9 mouse cellular contexts compared by ENCODE assay signal in genomic region chr5:113799691-113800090, GRCm38 (mm10). TPM values are rescaled to one million over a fixed set of nuclear protein-coding genes. Genes with fewer than 3 reads are reported as not detected.
DNase-seq lines count a peak whose midpoint lies in the region; ATAC-seq and TF ChIP-seq lines count a peak whose summit lies in the region.
"Had no signal": no experiment of that assay in that cellular context is flagged by ENCODE, and none has a peak within 500 bp of the region (broad histone marks: within the 10 kb centered on the region; RNA-seq: fewer than 3 reads in every experiment).

No protein-coding gene starts in this region.

- H3K4me2 ChIP-seq in heart, postnatal 0 days (ENCODE audit: low read depth, low read length) = peak overlapping the region; percentile 44
- peak overlapping the region; percentile 22; the same call in 1 of the 2 replicates for H3K4me2 ChIP-seq in liver, embryonic 14.5 days (ENCODE audit: low read depth)

- H3K36me3 ChIP-seq in heart, postnatal 0 days (replicated peaks; ENCODE audit: control insufficient read depth, insufficient read depth, low read length) = no peaks in the 10 kb centered on the region
- H3K36me3 ChIP-seq in liver, embryonic 14.5 days (replicated peaks; ENCODE audit: control insufficient read depth, insufficient read depth, low read depth) = no peaks in the 10 kb centered on the region
- H3K36me3 ChIP-seq: G1E had no signal

- ATAC-seq in heart, postnatal 0 days (ENCODE audit: insufficient read depth, low read depth) = no peak
- no peak for ATAC-seq in liver, embryonic 14.5 days (ENCODE audit: insufficient read depth)

- no peaks in the 10 kb centered on the region for H3K9me3 ChIP-seq in heart, postnatal 0 days (replicated peaks; ENCODE audit: control insufficient read depth, low read length)
- H3K9me3 ChIP-seq in liver, embryonic 14.5 days (ENCODE audit: control insufficient read depth, low read length) = no peaks in the 10 kb centered on the region
- H3K9me3 ChIP-seq: G1E had no signal

- H3K4me1 ChIP-seq in heart, postnatal 0 days (ENCODE audit: control insufficient read depth, insufficient read depth) = no peaks in the 10 kb centered on the region
- peaks cover 9% of the 10 kb centered on the region; the same call in 1 of the 2 replicates for H3K4me1 ChIP-seq in embryonic fibroblast, embryonic 13.5 days (ENCODE audit: control insufficient read depth, insufficient read depth, low read length)
- peaks cover 0 to 6% of the 10 kb centered on the region in 2 experiments; a peak in 1 of 4 replicates for H3K4me1 ChIP-seq in liver, embryonic 14.5 days (replicated peaks; ENCODE audit: control insufficient read depth in 2 of 2, insufficient read depth in 2 of 2, low read length in 1 of 2)

- DNase-seq in heart, postnatal 0 days (ENCODE audit: low spot score) = no peak
- no peak for DNase-seq in heart, adult 9 months (ENCODE audit: low spot score in 2 of 2)
- peak; percentile 60 for DNase-seq in NIH3T3 (ENCODE audit: low read depth)
- DNase-seq in liver, embryonic 14.5 days (ENCODE audit: low read depth in 3 of 3, low spot score in 3 of 3) = no peak
- DNase-seq in thymus, postnatal 14 days = no peak
- DNase-seq in gastrocnemius, postnatal 25 days = no peak
- DNase-seq in cerebellum, postnatal 14 days = no peak

- peak overlapping the region; percentile 48 for H3K27ac ChIP-seq in heart, postnatal 0 days (ENCODE audit: low read depth)
- H3K27ac ChIP-seq in embryonic fibroblast, embryonic 13.5 days (ENCODE audit: insufficient read depth, low read length) = peak overlapping the region; percentile 62
- no peak overlapping the region for H3K27ac ChIP-seq in liver, embryonic 14.5 days

- 0 out of 2 replicates have a peak overlapping the region, but pooled peaks have one; percentile 30 for H3K9ac ChIP-seq in heart, postnatal 0 days (replicated peaks; ENCODE audit: low read depth, low read length)
- no peak overlapping the region for H3K9ac ChIP-seq in liver, embryonic 14.5 days (replicated peaks)

- no peak for TF ChIP-seq EP300 in heart, postnatal 0 days (IDR thresholded peaks at IDR 0.05; ENCODE audit: low read depth)
- TF ChIP-seq EP300 in liver, embryonic 14.5 days (IDR thresholded peaks at IDR 0.05; ENCODE audit: low read depth) = no peak

- no peak for TF ChIP-seq CTCF in heart, postnatal 0 days (IDR thresholded peaks at IDR 0.05; ENCODE audit: low read depth)
- no peak for TF ChIP-seq CTCF in embryonic fibroblast, embryonic 13.5 days (IDR thresholded peaks at IDR 0.05; ENCODE audit: borderline replicate concordance, insufficient read depth, low read length)
- TF ChIP-seq CTCF in liver, embryonic 14.5 days (IDR thresholded peaks at IDR 0.05; ENCODE audit: low read depth) = no peak

- peaks cover 25% of the 10 kb centered on the region for H3K27me3 ChIP-seq in heart, postnatal 0 days (ENCODE audit: control insufficient read depth, insufficient read depth, low read length)
- no peaks in the 10 kb centered on the region for H3K27me3 ChIP-seq in liver, embryonic 14.5 days (ENCODE audit: control insufficient read depth, insufficient read depth, low read length)

- WGBS in heart, postnatal 0 days = 44% methylated on average over 5 of the region's 5 CpGs
- 52% methylated on average over 5 of the region's 5 CpGs for WGBS in liver, embryonic 14.5 days (ENCODE audit: insufficient replicate concordance)

- H3K4me3 ChIP-seq in heart, postnatal 0 days (ENCODE audit: low read depth, low read length) = peak overlapping the region; percentile 38
- peak overlapping the region; percentile 43 for H3K4me3 ChIP-seq in embryonic fibroblast, embryonic 13.5 days (ENCODE audit: insufficient read depth, low read length)
- H3K4me3 ChIP-seq in liver, embryonic 14.5 days (ENCODE audit: insufficient read depth in 1 of 2, low read depth in 2 of 2, low read length in 2 of 2) = peak overlapping the region in 1 of 2 experiments; percentile 34; a peak in 2 of 4 replicates

- no peak for TF ChIP-seq POLR2A in embryonic fibroblast, embryonic 13.5 days (IDR thresholded peaks at IDR 0.05; ENCODE audit: low read depth, low read length)

RNA-seq across cellular contexts. Expression of gene Tmem119, which starts 0.6 kb away (rescaled TPM):
- 19.9 and 28.4 TPM in 2 replicates for total RNA-seq in heart, postnatal 0 days (2014; rRNA removed; ENCODE audit: low replicate concordance)
- 12.4 and 13.0 TPM in 2 replicates for polyA plus RNA-seq in heart, postnatal 0 days (2015; fragmentation: Nextera tagmentation; extraction: Ambion mirVana)
- 66.6 and 92.8 TPM in 2 replicates for polyA plus RNA-seq in embryonic fibroblast, embryonic 13.5 days (2011; ENCODE audit: insufficient read length, low read depth, missing spikeins)
- 0.94 and 1.1 TPM in 2 replicates for polyA plus RNA-seq in liver, embryonic 14.5 days (2012; rRNA removed)
- polyA plus RNA-seq in liver, embryonic 14.5 days (2014; fragmentation: Nextera tagmentation; extraction: Ambion mirVana) = 1.1 and 1.4 TPM in 2 replicates
- 1 to 10 TPM; 3.0 to 3.6 TPM for total RNA-seq in gastrocnemius, postnatal 25 days (2021)

RNA-seq across cellular contexts. Expression of gene Iscu, which starts 27.1 kb away (rescaled TPM):
- total RNA-seq in heart, postnatal 0 days (2014; rRNA removed; ENCODE audit: low replicate concordance) = 116 and 149 TPM in 2 replicates
- polyA plus RNA-seq in heart, postnatal 0 days (2015; fragmentation: Nextera tagmentation; extraction: Ambion mirVana) = 210 and 215 TPM in 2 replicates
- polyA plus RNA-seq in embryonic fibroblast, embryonic 13.5 days (2011; ENCODE audit: insufficient read length, low read depth, missing spikeins) = 71.8 and 85.3 TPM in 2 replicates
- 46.2 and 64.9 TPM in 2 replicates for polyA plus RNA-seq in liver, embryonic 14.5 days (2012; rRNA removed)
- 100 and 103 TPM in 2 replicates for polyA plus RNA-seq in liver, embryonic 14.5 days (2014; fragmentation: Nextera tagmentation; extraction: Ambion mirVana)
- total RNA-seq in gastrocnemius, postnatal 25 days (2021) = 100 to 1,000 TPM; 126 to 135 TPM

RNA-seq across cellular contexts. Expression of gene Sart3, which starts 27.4 kb away (rescaled TPM):
- 15.8 and 22.3 TPM in 2 replicates for total RNA-seq in heart, postnatal 0 days (2014; rRNA removed; ENCODE audit: low replicate concordance)
- polyA plus RNA-seq in heart, postnatal 0 days (2015; fragmentation: Nextera tagmentation; extraction: Ambion mirVana) = 11.9 and 12.8 TPM in 2 replicates
- 20.8 and 21.1 TPM in 2 replicates for polyA plus RNA-seq in embryonic fibroblast, embryonic 13.5 days (2011; ENCODE audit: insufficient read length, low read depth, missing spikeins)
- polyA plus RNA-seq in liver, embryonic 14.5 days (2012; rRNA removed) = 11.6 and 15.0 TPM in 2 replicates
- polyA plus RNA-seq in liver, embryonic 14.5 days (2014; fragmentation: Nextera tagmentation; extraction: Ambion mirVana) = 12.7 and 15.9 TPM in 2 replicates
- total RNA-seq in gastrocnemius, postnatal 25 days (2021) = 1 to 10 TPM; 5.8 to 8.2 TPM

RNA-seq across cellular contexts. Expression of gene Selplg, which starts 32.8 kb away (rescaled TPM):
- total RNA-seq in heart, postnatal 0 days (2014; rRNA removed; ENCODE audit: low replicate concordance) = 1.6 and 5.0 TPM in 2 replicates
- polyA plus RNA-seq in heart, postnatal 0 days (2015; fragmentation: Nextera tagmentation; extraction: Ambion mirVana) = 1.2 and 1.7 TPM in 2 replicates
- polyA plus RNA-seq in embryonic fibroblast, embryonic 13.5 days (2011; ENCODE audit: insufficient read length, low read depth, missing spikeins) = 0.74 TPM in 1 of 2 replicates, not detected in the other
- polyA plus RNA-seq in liver, embryonic 14.5 days (2012; rRNA removed) = 8.8 and 10.9 TPM in 2 replicates
- polyA plus RNA-seq in liver, embryonic 14.5 days (2014; fragmentation: Nextera tagmentation; extraction: Ambion mirVana) = 11.2 and 12.5 TPM in 2 replicates
- 1 to 10 TPM in 1 of 2 experiments, under 1 TPM in 1; 0.43 to 1.2 TPM for total RNA-seq in gastrocnemius, postnatal 25 days (2021)
